In genomic region chr6:99833323-99833722, GRCm38 (mm10) we compare ENCODE assay signal across 8 mouse cellular contexts.
A peak's percentile ranks its signal among the peaks of the same experiment; 100 is the strongest.
DNase-seq lines count a peak whose midpoint lies in the region; ATAC-seq lines count a peak whose summit lies in the region.

No protein-coding gene starts in this region.

- H3K9ac ChIP-seq in kidney, embryonic 14.5 days (ENCODE audit: low read depth, low read length): no peak overlapping the region
- no peak overlapping the region for H3K9ac ChIP-seq in embryonic facial prominence, embryonic 15.5 days

- ATAC-seq in kidney, embryonic 14.5 days (ENCODE audit: low FRiP score, low TSS enrichment): no peak
- ATAC-seq in embryonic facial prominence, embryonic 15.5 days (ENCODE audit: insufficient number of reproducible peaks, low FRiP score, low TSS enrichment, low read depth): peak; percentile 85

- DNase-seq in kidney, adult 18-20 months: peak; percentile 23
- DNase-seq in adrenal gland, adult 2 months: peak; percentile 85
- peak; percentile 75 for DNase-seq in kidney, postnatal 14 days
- peak; percentile 43 for DNase-seq in ovary, postnatal 14 days (ENCODE audit: low spot score)
- DNase-seq in cerebellum, adult 11 months: no peak
- no peak for DNase-seq in thymus, postnatal 36 days

- no peaks in the 10 kb centered on the region for H3K9me3 ChIP-seq in kidney, embryonic 14.5 days (ENCODE audit: control insufficient read depth, low read length)
- H3K9me3 ChIP-seq in embryonic facial prominence, embryonic 15.5 days (replicated peaks): no peaks in the 10 kb centered on the region

- H3K27ac ChIP-seq in kidney, embryonic 14.5 days (ENCODE audit: low read depth, low read length): no peak overlapping the region
- H3K27ac ChIP-seq in embryonic facial prominence, embryonic 15.5 days (replicated peaks): no peak overlapping the region

- no peak overlapping the region for H3K4me3 ChIP-seq in kidney, embryonic 14.5 days (ENCODE audit: low read length)
- no peak overlapping the region for H3K4me3 ChIP-seq in embryonic facial prominence, embryonic 15.5 days (replicated peaks)

- H3K4me2 ChIP-seq in kidney, embryonic 14.5 days (replicated peaks; ENCODE audit: low read depth, low read length): no peak overlapping the region
- no peak overlapping the region for H3K4me2 ChIP-seq in embryonic facial prominence, embryonic 15.5 days (replicated peaks)

- no peaks in the 10 kb centered on the region for H3K27me3 ChIP-seq in kidney, embryonic 14.5 days (ENCODE audit: control insufficient read depth, insufficient read depth, low read length)
- H3K27me3 ChIP-seq in embryonic facial prominence, embryonic 15.5 days: no peaks in the 10 kb centered on the region

- H3K4me1 ChIP-seq in kidney, embryonic 14.5 days (ENCODE audit: control insufficient read depth, insufficient read depth, low read length): no peaks in the 10 kb centered on the region
- H3K4me1 ChIP-seq in embryonic facial prominence, embryonic 15.5 days: peaks cover 17% of the 10 kb centered on the region

- no peaks in the 10 kb centered on the region for H3K36me3 ChIP-seq in kidney, embryonic 14.5 days (ENCODE audit: control insufficient read depth, insufficient read depth, low read length)
- no peaks in the 10 kb centered on the region for H3K36me3 ChIP-seq in embryonic facial prominence, embryonic 15.5 days

- WGBS in kidney, embryonic 14.5 days: 45% methylated on average over 3 of the region's 3 CpGs
- WGBS in embryonic facial prominence, embryonic 15.5 days: 13% methylated on average over 3 of the region's 3 CpGs

Comparison
In these comparisons a context has a peak if more than half of its experiments do, and no peak if none do; other contexts are left out.
1. DNase-seq: peak in kidney, adult 18-20 months (single experiment), adrenal gland, adult 2 months (single experiment), kidney, postnatal 14 days (single experiment) and ovary, postnatal 14 days (single experiment); none in cerebellum, adult 11 months (single experiment) and thymus, postnatal 36 days (0 of 2).